Mouse (Mus musculus) myocyte (in vitro differentiated cells): ENCODE results near the gene Grb2.

Experiments
- E2F4 ChIP-seq: IDR thresholded peaks from one replicate; pipeline ENCODE4 v1.6.1; 2011; ENCODE audit warnings: mild to moderate bottlenecking, control low read depth, moderate library complexity; ENCODE audit not compliant: insufficient read depth
- MAX ChIP-seq: IDR thresholded peaks from one replicate; pipeline ENCODE4 v1.6.1; 2011; ENCODE audit warnings: low read depth, mild to moderate bottlenecking, control low read depth

DNA sequence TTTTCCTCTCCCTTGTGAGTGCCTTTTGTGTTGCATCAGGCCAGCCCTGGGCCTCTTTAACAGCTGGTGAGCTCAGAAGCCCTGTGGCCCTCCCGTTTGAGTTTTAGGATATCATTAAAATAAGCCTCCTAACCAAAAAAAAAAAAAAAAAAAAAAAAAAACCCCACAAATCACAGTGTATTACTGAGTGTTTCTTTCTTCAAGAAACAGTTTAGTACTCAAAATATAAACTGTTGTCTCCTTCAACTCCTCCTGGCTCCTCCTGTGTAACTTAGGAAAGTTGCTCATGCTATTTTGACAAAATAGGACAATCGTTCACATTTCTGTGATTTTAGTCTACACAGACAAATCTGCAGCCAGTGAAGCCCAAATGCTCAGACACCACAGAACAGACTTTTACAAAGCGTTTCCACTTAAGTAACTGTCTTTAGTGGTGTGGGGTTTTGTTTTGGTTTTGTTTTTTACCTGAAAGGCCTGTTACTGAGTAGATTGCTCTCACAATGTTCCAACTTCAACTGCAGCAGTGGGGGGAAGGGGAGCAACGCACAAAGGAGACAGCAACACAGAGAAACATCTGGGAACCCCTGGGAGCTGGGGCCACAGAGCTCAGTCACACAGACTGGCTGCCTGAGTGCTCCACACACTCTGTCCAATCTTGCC is 44.6 kb downstream of the Grb2 start:
- TF ChIP-seq E2F4 (no peak), MAX (no peak)
